Mouse (Mus musculus) lung, embryonic 14.5 days (tissue): ENCODE measurements around the gene Smim6. TPM values are rescaled to one million over a fixed set of nuclear protein-coding genes. Genes with fewer than 3 reads are reported as not detected.

ENCODE experiments used
- ATAC-seq: fragments of 200-750 bp; cut with Nextera tagmentation; 2 replicates; pipeline ENCODE4 v1.8.0; 2017; ENCODE audit warnings: mild to moderate bottlenecking, moderate TSS enrichment, moderate library complexity; ENCODE audit not compliant: insufficient read depth
- DNase-seq: peaks from one replicate; pipeline ENCODE4 v3.0.0-alpha.2; 2015
- H3K27ac ChIP-seq: fragments of 300-500 bp; sonication (generic); 2 replicates; pipeline ENCODE4 v1.5.1; 2014; ENCODE audit warnings: low read depth, mild to moderate bottlenecking, moderate library complexity
- H3K27me3 ChIP-seq: fragments of 300-500 bp; sonication (generic); 2 replicates; pipeline ENCODE4 v1.6.1; 2014; ENCODE audit warnings: low read length, control low read depth; ENCODE audit not compliant: insufficient read depth
- H3K36me3 ChIP-seq: fragments of 300-500 bp; sonication (generic); 2 replicates; pipeline ENCODE4 v1.6.1; 2014; ENCODE audit warnings: control low read depth; ENCODE audit not compliant: insufficient read depth
- H3K4me1 ChIP-seq: fragments of 300-500 bp; sonication (generic); 2 replicates; pipeline ENCODE4 v1.6.1; 2014; ENCODE audit warnings: antibody characterized with exemption, control low read depth; ENCODE audit not compliant: insufficient read depth
- H3K4me2 ChIP-seq: fragments of 300-500 bp; sonication (generic); 2 replicates; pipeline ENCODE4 v1.6.1; 2014; ENCODE audit warnings: mild to moderate bottlenecking
- H3K4me3 ChIP-seq: fragments of 300-500 bp; sonication (generic); 2 replicates; pipeline ENCODE4 v1.5.1; 2014; ENCODE audit warnings: low read depth, low read length
- H3K9ac ChIP-seq: fragments of 300-500 bp; sonication (generic); 2 replicates; pipeline ENCODE4 v1.6.1; 2014
- H3K9me3 ChIP-seq: fragments of 300-500 bp; sonication (generic); 2 replicates; pipeline ENCODE4 v1.6.1; 2016; ENCODE audit warnings: low read depth, low read length, control low read depth
- CTCF ChIP-seq: IDR thresholded peaks from 2 replicates; pipeline ENCODE4 v1.5.1; 2016; ENCODE audit warnings: antibody characterized with exemption, low read depth
- WGBS: fragments of 180-500 bp; shearing (Covaris S2); extraction: QIAGEN DNeasy Blood & Tissue Kit; methylation state at CpG from one replicate; pipeline ENCODE4 v1.1.7; 2014; 5-methylcytosine and 5-hydroxymethylcytosine counted together
- polyA plus RNA-seq: library from polyadenylated mRNA; unstranded; fragments of >200 nt; fragmentation: Nextera tagmentation; extraction: Ambion mirVana; gene quantifications from 2 replicates; pipeline ENCODE4 v1.2.1, GENCODE M21; 2014

Gene Smim6
- polyA plus RNA-seq, 1 experiment from 2014 or later, result 11.4 TPM

- H3K4me3 ChIP-seq, result no peak overlapping the region
- no peak overlapping the region for H3K9ac ChIP-seq
- no peak for DNase-seq
- no peaks in the 10 kb centered on the region for H3K9me3 ChIP-seq
- H3K27me3 ChIP-seq, result no peaks in the 10 kb centered on the region
- no peak for TF ChIP-seq CTCF
- H3K27ac ChIP-seq, result no peak overlapping the region
- H3K4me2 ChIP-seq, result no peak overlapping the region
- WGBS, result 48% methylated on average over 6 of the region's 6 CpGs
- no peaks in the 10 kb centered on the region for H3K4me1 ChIP-seq
- peaks cover 31% of the 10 kb centered on the region for H3K36me3 ChIP-seq
- no peak for ATAC-seq
These were observed 19.6 kb upstream of the Smim6 start for GRCm38 (mm10) chr11:115892213-115892612.

GRCm38 (mm10) chr11:115893071-115893470 is 18.7 kb upstream of the Smim6 start:
- WGBS, result 80% methylated on average over 9 of the region's 9 CpGs
- no peak overlapping the region for H3K9ac ChIP-seq
- H3K4me2 ChIP-seq, result no peak overlapping the region
- TF ChIP-seq CTCF, result no peak
- ATAC-seq (no peak), DNase-seq (no peak)
- H3K4me3 ChIP-seq, result no peak overlapping the region
- no peak overlapping the region for H3K27ac ChIP-seq
- peaks cover 34% of the 10 kb centered on the region for H3K36me3 ChIP-seq
- H3K9me3 ChIP-seq, result no peaks in the 10 kb centered on the region
- no peaks in the 10 kb centered on the region for H3K27me3 ChIP-seq
- no peaks in the 10 kb centered on the region for H3K4me1 ChIP-seq

- TF ChIP-seq CTCF, result peak; percentile 52
- 0 out of 2 replicates have a peak, but pooled peaks cover 4% of the 10 kb centered on the region for H3K4me1 ChIP-seq
- no peak for ATAC-seq
- no peaks in the 10 kb centered on the region for H3K9me3 ChIP-seq
- H3K4me3 ChIP-seq, result no peak overlapping the region
- no peak overlapping the region for H3K4me2 ChIP-seq
- DNase-seq, result peak; percentile 47
- H3K27me3 ChIP-seq, result no peaks in the 10 kb centered on the region
- H3K9ac ChIP-seq, result no peak overlapping the region
- 62% methylated on average over 14 of the region's 14 CpGs for WGBS
- peaks cover 34% of the 10 kb centered on the region for H3K36me3 ChIP-seq
- no peak overlapping the region for H3K27ac ChIP-seq
These were observed 16.9 kb upstream of the Smim6 start for GRCm38 (mm10) chr11:115894755-115895520.

GRCm38 (mm10) chr11:115898446-115898845 is 13.4 kb upstream of the Smim6 start:
- Histone ChIP-seq H3K9ac (no peak overlapping the region), H3K4me3 (no peak overlapping the region), H3K27me3 (no peaks in the 10 kb centered on the region), H3K27ac (peak overlapping the region; percentile 36; the same call in 1 of the 2 replicates), H3K4me1 (peaks cover 20% of the 10 kb centered on the region), H3K4me2 (no peak overlapping the region), H3K9me3 (no peaks in the 10 kb centered on the region), H3K36me3 (peaks cover 24% of the 10 kb centered on the region)
- TF ChIP-seq CTCF, result no peak
- ATAC-seq, result no peak
- DNase-seq, result no peak
- 76% methylated on average over 7 of the region's 7 CpGs for WGBS

GRCm38 (mm10) chr11:115898886-115899285 is 12.9 kb upstream of the Smim6 start:
- Histone ChIP-seq H3K27ac (peak overlapping the region; percentile 36; the same call in 1 of the 2 replicates), H3K9ac (no peak overlapping the region), H3K4me1 (peaks cover 25% of the 10 kb centered on the region), H3K36me3 (peaks cover 20% of the 10 kb centered on the region), H3K4me2 (no peak overlapping the region), H3K9me3 (no peaks in the 10 kb centered on the region), H3K4me3 (no peak overlapping the region), H3K27me3 (no peaks in the 10 kb centered on the region)
- ATAC-seq (no peak), DNase-seq (peak; percentile 44)
- peak; percentile 66 for TF ChIP-seq CTCF
- 13% methylated on average over 4 of the region's 4 CpGs for WGBS

- H3K9ac ChIP-seq, result peak within 1 kb of the TSS; percentile 17; the same call in 1 of the 2 replicates
- peak within 1 kb of the TSS; percentile 18 for H3K4me3 ChIP-seq
- WGBS, result 29% methylated on average over 16 of the region's 16 CpGs
- peak; percentile 90 for DNase-seq
- H3K36me3 ChIP-seq, result peaks cover 19% of the 10 kb centered on the region
- H3K4me2 ChIP-seq, result peak within 1 kb of the TSS; percentile 42
- peaks cover 33% of the 10 kb centered on the region for H3K4me1 ChIP-seq
- H3K27me3 ChIP-seq, result no peaks in the 10 kb centered on the region
- TF ChIP-seq CTCF, result no peak
- peak within 1 kb of the TSS; percentile 54 for H3K27ac ChIP-seq
- peak; percentile 81 for ATAC-seq
- no peaks in the 10 kb centered on the region for H3K9me3 ChIP-seq
These were observed 12.1 kb upstream of the Smim6 start, which contains the start of gene Smim5 for GRCm38 (mm10) chr11:115899486-115900266. Smim5 (plus strand) TSS chr11:115899966.
